Mouse (Mus musculus): ENCODE results near the gene H2-DMb2.

GRCm38 (mm10) chr17:34109038-34109805, 33.9 kb upstream of the H2-DMb2 start:
- peak; percentile 19; the same call in 1 of the 2 replicates for TF ChIP-seq CTCF (IDR thresholded peaks at IDR 0.05; ENCODE audit: low read depth)
- TF ChIP-seq EP300 (IDR thresholded peaks at IDR 0.05; ENCODE audit: low read depth) = no peak

All from heart, postnatal 0 days (tissue).